Mouse (Mus musculus) T-helper 1 cell (primary cell): ENCODE measurements at regions not wholly inside any gene's neighbourhood (a gene's known extent, or its start where the extent isn't known, plus 50 kb on each side); places are given as distances from the start of the nearest gene placed in this dataset.

Experiments
- in situ Hi-C: fragments of 300-600 bp; cut with MboI, MseI; formaldehyde crosslinking; loops from one replicate; pipeline ENCODE4 v1.15.1; 2025; ENCODE audit warnings: high pct_unique_total_duplicates

- in situ Hi-C loops = no loop called here
Measured at GRCm38 (mm10) chr11:7010858-7011257, 52.4 kb upstream of the Adcy1 start.

DNA sequence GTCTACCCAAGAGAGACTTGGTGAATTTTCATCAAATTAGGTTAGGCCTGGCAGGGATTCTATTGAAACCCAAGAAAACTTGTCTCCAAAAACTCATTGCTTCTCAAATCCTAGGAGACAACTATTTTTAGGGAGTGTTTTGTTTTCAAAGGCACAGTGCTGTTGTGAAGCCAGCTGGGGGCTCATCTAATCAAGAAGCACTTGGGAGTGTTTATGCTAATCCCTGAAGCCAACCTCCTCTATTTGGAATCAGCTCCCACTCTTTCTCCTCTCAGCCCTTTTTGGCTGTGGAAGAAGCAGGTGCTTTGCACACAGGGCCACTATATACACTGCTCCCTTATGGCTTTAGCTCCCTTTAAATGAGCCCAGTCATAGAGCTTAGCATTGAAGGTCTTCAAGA is 64.0 kb upstream of the Adcy1 start:
- in situ Hi-C loops = no loop called here

- in situ Hi-C loops = no loop called here
Measured at GRCm38 (mm10) chr11:6998810-6999209, 64.5 kb upstream of the Adcy1 start.

- in situ Hi-C loops = no loop called here
Measured at GRCm38 (mm10) chr11:6997508-6997907, 65.8 kb upstream of the Adcy1 start.

GRCm38 (mm10) chr11:6993731-6994130 is 69.6 kb upstream of the Adcy1 start:
- in situ Hi-C loops = no loop called here

DNA sequence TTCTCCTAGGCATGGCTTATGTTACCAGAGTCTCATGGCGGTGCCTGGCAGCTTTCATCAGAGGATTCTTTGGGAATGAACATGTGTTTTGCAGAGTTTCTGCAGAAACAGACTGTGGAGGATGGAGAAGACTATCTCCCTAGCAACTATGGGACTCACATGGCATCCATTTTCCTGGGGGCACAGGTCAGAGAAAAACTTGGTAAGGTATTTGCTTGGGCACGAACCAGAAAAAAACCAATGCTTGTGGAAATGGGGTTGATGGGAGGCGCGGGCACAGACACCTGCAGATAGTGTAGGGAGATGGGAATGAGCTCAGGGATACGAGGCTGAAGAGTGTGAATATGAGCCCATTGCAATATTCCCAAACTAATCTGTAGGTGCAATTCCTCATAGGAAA is 71.7 kb upstream of the Adcy1 start:
- in situ Hi-C loops = no loop called here

- in situ Hi-C loops = no loop called here
Measured at GRCm38 (mm10) chr11:6990711-6991110, 72.6 kb upstream of the Adcy1 start.

DNA sequence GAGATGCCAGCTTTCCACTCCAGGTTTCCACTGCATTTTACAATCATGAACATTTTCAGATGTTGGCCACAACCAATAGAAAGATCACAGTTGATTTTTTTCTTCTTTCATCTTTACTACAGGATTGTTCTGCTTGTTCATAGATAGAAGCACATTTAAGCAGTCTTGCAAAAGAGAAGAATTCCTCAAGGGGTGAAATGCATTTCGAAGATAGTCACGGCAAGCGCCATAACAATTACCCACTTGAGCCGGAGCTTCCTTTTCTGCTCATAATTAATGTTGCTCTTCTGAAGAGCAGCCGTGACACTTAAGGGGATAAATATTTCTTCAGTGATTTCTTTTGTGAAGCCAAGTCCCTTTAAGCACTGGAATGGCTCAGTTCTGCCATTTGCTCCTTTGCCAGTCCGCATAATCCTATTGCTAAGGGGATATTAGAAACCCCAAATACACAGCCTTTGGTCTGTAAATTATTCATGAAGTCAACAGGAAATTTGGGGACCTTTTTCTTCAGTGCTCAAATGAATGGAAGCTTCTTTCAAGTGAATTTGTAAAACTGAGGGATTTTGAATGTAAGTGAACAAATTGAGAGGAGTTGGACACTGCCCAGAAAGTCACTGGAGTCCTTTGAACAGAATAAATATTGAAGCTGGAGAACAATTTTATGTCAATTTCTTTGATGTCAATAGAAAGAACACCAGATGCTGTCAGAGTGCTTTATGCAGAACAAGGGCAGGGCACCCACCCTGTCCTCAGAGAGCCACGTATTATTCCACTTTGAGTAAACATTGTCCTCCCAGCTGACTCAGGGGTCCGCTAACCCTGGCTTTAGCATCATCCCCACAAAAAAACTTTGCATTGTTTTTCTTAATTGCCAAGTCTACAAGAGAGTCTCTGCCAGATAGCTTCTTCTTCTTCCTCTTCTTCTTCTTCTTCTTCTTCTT is 74.1 kb upstream of the Adcy1 start:
- in situ Hi-C loops = no loop called here

- in situ Hi-C loops = no loop called here
Measured at GRCm38 (mm10) chr11:6987995-6988394, 75.3 kb upstream of the Adcy1 start.

- in situ Hi-C loops = no loop called here
Measured at GRCm38 (mm10) chr11:6987105-6987504, 76.2 kb upstream of the Adcy1 start.

DNA sequence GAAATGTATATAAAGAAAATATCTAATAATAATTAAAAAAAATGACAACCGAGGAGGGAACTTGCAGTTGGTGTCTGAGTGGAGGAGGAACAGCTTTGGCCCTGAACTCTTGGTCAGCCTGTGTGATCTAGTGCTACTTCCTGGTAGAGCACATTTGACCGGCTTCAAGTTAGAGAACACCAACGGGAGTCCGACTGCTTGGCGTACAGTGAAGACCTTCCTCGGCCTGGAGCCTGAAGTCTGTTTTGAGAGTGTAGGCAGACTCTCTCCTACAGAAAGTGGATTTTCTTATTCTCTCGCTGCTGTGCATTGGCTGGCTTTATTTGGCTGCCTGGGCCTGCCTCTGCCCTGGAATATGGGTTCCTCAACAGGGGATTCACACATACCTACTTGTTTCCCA is 81.2 kb upstream of the Adcy1 start:
- in situ Hi-C loops = no loop called here

GRCm38 (mm10) chr11:6979656-6980055 is 83.6 kb upstream of the Adcy1 start:
- in situ Hi-C loops = no loop called here

DNA sequence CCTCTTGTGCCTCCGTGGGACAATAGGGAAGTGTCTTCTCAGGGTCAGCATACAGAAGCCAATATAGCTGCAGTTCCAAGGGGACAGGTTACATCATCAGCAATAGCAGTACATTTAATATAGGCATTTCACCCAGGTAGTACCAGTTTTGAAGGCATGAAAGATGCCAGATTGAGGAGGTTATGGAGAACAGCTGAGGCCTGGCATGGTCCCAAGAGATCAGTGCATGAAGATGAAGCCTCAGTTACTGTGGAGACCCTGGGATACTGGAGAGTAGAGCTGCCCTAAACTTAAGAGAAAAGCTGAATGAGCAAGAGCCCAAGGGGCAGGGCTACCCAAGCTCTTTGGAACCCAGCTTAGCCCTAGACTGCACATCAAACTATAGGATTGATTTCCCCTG is 94.1 kb upstream of the Adcy1 start:
- in situ Hi-C loops = loop anchor here (10.0 kb wide), 1 partner anchor 394 kb away; no protein-coding TSS in a partner anchor

GRCm38 (mm10) chr11:6966968-6967367 is 96.3 kb upstream of the Adcy1 start:
- in situ Hi-C loops = loop anchor here (10.0 kb wide), 1 partner anchor 392 kb away; no protein-coding TSS in a partner anchor

GRCm38 (mm10) chr11:6964524-6964923 is 98.8 kb upstream of the Adcy1 start:
- in situ Hi-C loops = loop anchor here (10.0 kb wide), 1 partner anchor 390 kb away; no protein-coding TSS in a partner anchor

DNA sequence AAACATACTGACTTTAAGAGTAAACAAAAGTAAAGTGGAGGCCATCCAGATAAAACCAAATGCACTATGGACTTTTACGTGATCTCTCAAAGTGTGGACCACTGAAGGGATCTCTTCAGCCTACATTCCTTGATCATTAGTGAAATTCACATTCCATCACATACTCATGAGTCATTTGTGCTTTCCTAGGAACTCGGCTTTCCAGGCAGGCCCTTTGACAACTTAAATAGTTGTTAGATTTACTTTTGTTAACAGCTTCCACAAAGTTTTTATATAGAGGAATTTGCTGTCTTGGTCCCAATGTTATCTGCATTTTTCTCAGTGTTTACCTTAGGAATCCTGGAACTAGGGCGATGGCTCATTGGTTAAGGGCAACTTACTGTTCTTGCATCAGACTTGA is 99.7 kb upstream of the Adcy1 start:
- in situ Hi-C loops = loop anchor here (10.0 kb wide), 1 partner anchor 389 kb away; no protein-coding TSS in a partner anchor

DNA sequence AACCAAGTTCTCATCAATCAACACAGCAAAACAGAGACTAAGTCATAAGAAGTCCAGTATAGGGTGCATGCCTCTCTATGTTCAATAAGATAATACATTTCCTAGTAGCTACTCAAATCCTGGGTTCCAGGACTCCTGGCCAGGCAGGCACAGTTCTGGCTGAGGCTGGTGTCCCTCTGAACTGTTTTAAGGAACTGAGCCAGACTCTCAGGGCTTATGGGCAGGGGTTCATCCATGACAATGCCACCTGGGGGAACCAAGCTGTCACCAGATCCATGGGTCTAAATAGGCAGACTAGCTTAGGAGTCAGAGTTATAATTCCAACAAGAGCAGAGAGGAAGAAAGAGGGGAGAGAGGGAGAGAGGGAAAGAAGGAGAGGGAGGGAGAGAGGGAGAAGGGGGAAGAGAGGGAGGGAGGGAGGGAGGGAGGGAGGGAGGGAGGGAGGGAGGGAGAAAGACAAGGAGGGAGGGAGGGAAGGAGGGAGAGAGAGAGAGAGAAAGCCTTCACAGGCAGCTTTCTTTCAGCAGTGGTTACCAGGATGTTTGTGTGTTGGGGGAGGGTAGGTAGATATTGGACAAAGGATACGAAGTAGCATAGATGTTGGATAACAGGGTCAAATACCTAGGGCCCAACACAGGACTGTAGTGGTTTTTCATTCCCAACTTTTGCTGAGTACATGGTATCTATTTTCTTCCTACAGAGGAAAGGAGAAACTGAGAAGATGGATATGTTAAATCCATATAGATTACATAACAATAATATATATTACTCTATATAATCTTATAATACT is 100.3 kb upstream of the Adcy1 start:
- in situ Hi-C loops = loop anchor here (10.0 kb wide), 1 partner anchor 388 kb away; no protein-coding TSS in a partner anchor

GRCm38 (mm10) chr11:6962322-6962721 is 101.0 kb upstream of the Adcy1 start:
- in situ Hi-C loops = loop anchor here (10.0 kb wide), 1 partner anchor 388 kb away; no protein-coding TSS in a partner anchor

GRCm38 (mm10) chr11:6952787-6953186 is 110.5 kb upstream of the Adcy1 start:
- in situ Hi-C loops = no loop called here

- in situ Hi-C loops = no loop called here
Measured at GRCm38 (mm10) chr11:6951361-6951760, 111.9 kb upstream of the Adcy1 start.

DNA sequence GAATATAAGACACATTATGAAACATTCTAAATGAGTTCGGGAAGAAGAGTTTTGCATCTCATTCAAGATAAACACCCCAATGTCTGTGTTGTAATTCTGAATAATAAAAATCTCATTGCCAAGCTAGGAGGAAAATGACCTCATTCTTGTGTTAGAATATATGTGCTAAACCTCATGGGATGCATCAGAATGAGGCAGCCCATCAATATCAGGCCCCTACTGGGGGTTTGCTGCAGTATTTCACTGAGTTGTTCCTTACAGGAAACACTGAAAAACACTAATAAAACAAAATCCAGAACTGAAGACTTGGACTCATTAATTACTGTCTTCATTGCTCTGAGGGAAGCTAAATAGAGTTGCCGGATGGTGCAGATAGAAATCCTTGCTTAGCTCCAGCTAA is 111.6 kb upstream of the Gm11983 start:
- in situ Hi-C loops = no loop called here

GRCm38 (mm10) chr11:6934157-6934556 is 96.7 kb upstream of the Gm11983 start:
- in situ Hi-C loops = no loop called here
